Mouse (Mus musculus): ENCODE measurements around the gene Rgs14.

Gene Rgs14

GRCm38 (mm10) chr13:55369531-55370114 is at the start of gene Rgs14:
Gene Rgs14 (plus strand): TSS chr13:55369732.
- DNase-seq = peak; percentile 23 to 32

GRCm38 (mm10) chr13:55319931-55320533 is 49.5 kb upstream of the Rgs14 start, which contains the start of gene Prelid1:
Gene Prelid1 (plus strand): TSS chr13:55320500.
- DNase-seq = peak; percentile 26 to 33

GRCm38 (mm10) chr13:55321434-55322129 is 48.0 kb upstream of the Rgs14 start, which contains the start of gene Rab24:
Gene Rab24 (minus strand): TSS chr13:55321946.
- DNase-seq = peak; percentile 85 to 89

DNA sequence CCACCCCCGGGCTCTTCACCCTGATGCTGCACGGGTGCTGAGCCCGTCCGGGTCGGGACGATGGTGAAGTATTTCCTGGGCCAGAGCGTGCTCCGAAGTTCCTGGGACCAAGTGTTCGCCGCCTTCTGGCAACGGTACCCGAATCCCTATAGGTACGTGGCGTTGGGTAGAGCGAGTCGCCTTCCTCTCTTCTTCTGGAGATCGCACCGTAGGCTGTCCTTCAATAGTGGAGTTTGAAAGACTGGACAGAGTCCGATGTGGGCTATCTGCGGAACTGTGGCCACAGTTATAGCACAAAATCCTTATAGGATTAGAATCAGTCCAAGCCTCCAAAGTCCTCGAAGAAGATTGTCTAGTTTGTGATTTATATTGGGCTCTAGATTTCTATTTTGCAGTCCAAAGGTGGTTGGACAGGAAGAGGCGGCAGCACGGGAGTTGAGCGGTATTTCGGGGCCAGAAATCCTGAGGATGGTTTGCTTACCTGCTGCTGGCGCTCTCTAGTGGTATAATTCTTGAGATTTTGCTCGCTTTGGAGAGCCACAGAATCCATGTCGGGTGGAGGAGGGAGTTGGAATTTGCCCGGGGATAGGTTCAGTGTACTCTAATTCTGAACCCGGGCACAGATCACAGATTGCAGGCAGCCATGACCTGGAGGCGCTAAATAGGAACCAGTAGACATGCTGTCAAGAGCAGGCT is 47.3 kb upstream of the Rgs14 start:
- DNase-seq = peak; percentile 31 to 39

- DNase-seq = no peak
Observed at GRCm38 (mm10) chr13:55325596-55325995, 43.9 kb upstream of the Rgs14 start.

- DNase-seq = no peak
Observed at GRCm38 (mm10) chr13:55327169-55327568, 42.4 kb upstream of the Rgs14 start.

DNA sequence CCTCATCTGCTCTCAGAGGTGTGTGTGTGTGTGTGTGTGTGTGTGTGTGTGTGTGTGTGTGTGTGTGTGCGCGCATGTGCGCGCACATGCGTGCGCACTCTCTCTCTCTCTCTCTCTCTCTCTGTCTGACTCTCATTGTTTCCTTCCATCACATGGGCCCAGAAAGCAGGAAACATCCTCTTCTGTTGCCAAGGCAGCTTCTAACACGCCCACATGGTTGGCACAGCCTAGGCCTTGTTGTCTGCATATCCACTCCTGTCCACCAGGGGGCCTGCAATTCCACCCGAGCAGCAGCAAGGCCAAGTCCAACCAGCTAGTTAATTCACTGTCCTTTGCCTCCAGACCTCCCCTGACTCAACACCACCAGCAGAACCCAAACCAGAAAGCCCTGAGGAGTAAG is 41.9 kb upstream of the Rgs14 start:
- DNase-seq = peak; percentile 87 to 89

DNA sequence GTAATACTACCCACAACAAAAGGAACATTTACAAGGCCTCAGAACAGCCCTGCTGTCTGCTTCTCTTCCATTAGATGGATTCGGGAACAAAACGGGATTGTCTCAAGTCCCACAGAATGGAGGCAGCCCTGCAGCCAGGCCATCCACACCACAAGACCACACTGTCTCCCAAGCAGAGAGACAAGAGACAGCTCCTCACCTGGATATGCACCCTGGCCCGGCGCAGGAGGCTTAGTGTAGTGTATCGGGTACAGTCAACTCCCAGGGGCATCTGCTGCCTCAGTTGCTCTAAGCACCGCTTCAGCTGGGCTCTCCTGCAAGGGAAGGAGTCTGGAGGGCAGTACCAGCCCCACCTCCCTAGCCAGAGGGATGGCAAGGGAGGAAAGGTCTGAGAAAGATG is 41.4 kb upstream of the Rgs14 start:
- no peak for DNase-seq

DNA sequence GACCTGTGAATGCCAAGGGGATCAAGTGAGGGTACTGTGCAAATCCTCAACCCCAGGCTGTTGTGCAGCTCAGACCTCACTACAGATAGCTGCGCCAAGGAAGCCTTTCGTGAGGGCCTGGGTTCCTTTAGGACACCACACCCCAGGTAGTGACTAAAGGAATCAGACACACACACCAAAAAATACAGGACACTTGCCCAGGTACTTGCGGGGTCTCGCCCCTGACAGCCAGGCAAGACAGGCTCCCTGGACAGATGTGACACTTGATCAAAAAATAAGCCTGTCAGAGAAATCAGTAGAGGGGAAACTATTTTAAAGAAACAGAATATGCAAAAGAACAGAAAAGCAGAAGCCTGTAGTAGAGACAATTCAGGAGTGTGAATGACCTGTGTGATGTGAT is 40.9 kb upstream of the Rgs14 start:
- no peak for DNase-seq

- no peak for DNase-seq
Observed at GRCm38 (mm10) chr13:55329109-55329682, 40.3 kb upstream of the Rgs14 start.

- peak; percentile 78 to 80 for DNase-seq
Observed at GRCm38 (mm10) chr13:55329683-55330566, 39.6 kb upstream of the Rgs14 start, which contains the start of gene Mxd3. Gene Mxd3 (minus strand): TSS chr13:55329823.

- no peak for DNase-seq
Observed at GRCm38 (mm10) chr13:55330567-55331400, 38.7 kb upstream of the Rgs14 start.

GRCm38 (mm10) chr13:55332331-55332730 is 37.2 kb upstream of the Rgs14 start:
- DNase-seq = no peak

DNA sequence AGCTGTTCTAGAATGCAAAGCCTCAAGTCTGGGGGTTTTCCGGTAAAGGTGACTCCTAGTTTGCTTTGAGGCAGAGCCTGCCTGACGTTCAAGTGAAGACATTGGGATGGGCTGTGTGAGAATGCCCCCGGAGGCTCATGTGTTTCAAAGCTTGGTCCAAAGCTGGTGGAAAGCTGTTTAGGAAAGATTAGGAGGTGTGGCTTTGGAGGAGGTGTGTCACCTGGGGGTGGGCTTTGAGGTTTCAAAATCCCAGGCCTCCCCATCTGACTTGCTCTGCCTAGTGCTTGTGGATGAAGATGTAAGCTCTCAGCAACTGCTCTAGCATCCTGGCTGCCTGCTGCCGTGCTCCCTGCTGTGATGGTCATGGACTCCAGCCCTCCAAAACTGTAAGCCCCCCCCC is 33.8 kb upstream of the Rgs14 start:
- DNase-seq = no peak

GRCm38 (mm10) chr13:55337341-55337975 is 32.1 kb upstream of the Rgs14 start:
- DNase-seq = no peak

DNA sequence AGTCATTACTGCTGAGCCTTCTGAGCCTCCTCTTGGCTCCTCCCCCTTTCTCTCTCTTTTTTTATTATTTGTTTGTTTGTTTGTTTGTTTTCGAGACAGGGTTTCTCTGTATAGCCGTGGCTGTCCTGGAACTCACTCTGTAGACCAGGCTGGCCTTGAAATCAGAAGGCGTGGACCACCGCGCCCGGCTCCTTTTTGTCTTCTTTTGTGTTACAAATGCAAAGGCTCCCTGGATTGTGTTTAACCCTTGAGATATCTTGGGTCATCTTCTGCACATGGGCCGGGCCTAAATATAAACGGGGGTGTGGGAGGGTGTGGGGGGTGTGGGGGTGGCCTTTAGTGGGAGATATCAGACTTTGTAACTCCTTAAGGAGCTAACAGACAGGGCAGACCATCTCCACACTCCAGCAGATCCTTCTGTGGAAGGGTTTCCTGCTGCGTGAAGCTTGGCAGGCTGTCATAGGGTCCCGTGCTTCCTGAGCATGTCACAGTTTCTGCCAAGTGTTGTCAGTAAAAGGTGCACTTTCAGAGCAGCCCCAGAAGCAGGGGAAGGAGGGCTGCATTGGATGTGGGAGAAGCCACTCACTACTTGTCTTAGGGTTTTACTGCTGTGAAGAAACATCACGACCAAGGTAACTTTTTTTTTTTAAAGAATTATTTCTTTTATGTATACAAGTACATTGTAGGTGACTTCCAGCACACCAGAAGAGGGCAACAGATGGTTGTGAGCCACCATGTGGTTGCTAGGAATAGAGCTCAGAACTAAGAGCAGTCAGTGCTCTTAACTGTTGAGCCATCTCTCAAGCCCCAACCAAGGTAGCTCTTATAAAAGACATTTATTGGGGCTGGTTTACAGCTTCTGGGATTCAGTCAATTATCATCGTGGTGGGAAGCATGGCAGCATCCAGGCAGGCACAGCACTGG is 31.1 kb upstream of the Rgs14 start:
- no peak for DNase-seq

- DNase-seq = no peak
Observed at GRCm38 (mm10) chr13:55339259-55339658, 30.3 kb upstream of the Rgs14 start.

- no peak for DNase-seq
Observed at GRCm38 (mm10) chr13:55342469-55342868, 27.1 kb upstream of the Rgs14 start.

DNA sequence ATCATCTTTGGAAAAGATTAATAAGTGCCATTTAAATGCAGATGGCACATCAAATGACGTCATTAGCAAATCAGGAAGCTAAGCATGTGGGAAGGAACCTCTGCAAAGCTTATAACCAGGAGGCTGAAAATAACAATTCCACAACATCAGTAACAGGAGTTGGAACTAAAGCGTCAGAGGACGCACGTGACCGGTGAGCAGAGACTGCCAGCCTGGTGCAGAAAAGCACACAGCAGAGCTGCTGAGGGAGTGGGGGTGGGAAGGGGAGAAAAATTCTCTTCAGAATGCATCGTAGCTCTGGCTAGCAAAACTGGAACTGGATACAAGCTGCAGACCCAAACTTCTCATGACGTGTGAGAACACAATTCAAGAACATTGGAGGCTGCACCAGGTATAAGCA is 25.2 kb upstream of the Rgs14 start:
- DNase-seq = no peak

Data from lung, adult 18-20 months (tissue).